In genomic region chr4:130181886-130182285, GRCm38 (mm10) we compare ENCODE assay signal across 16 mouse cellular contexts. TPM values are rescaled to one million over a fixed set of nuclear protein-coding genes. Genes with fewer than 3 reads are reported as not detected.
DNase-seq lines count a peak whose midpoint lies in the region; ATAC-seq lines count a peak whose summit lies in the region.
"Had no signal": no experiment of that assay in that cellular context is flagged by ENCODE, and none has a peak within 500 bp of the region (broad histone marks: within the 10 kb centered on the region; RNA-seq: fewer than 3 reads in every experiment).

No protein-coding gene starts in this region.

- ATAC-seq in heart, embryonic 11.5 days (replicated peaks; ENCODE audit: insufficient number of reproducible peaks, low FRiP score, low TSS enrichment): no peak
- ATAC-seq in heart, embryonic 16.5 days (replicated peaks; ENCODE audit: extremely low read depth, insufficient read depth, low FRiP score): peak; percentile 51
- no peak for ATAC-seq in megakaryocyte, adult 5-6 weeks (ENCODE audit: poor library complexity, severe bottlenecking)
- ATAC-seq: activated CD4-positive, CD25-positive, alpha-beta regulatory T cell, adult 4 months had no signal

- WGBS in heart, embryonic 11.5 days (ENCODE audit: insufficient replicate concordance): 34% methylated on average over 4 of the region's 4 CpGs
- 12% methylated on average over 4 of the region's 4 CpGs for WGBS in heart, embryonic 16.5 days
- WGBS in limb, embryonic 10.5 days: 83% methylated on average over 4 of the region's 4 CpGs

- no peak overlapping the region for H3K4me2 ChIP-seq in heart, embryonic 11.5 days
- H3K4me2 ChIP-seq in heart, embryonic 16.5 days (ENCODE audit: low read depth, low read length): no peak overlapping the region
- H3K4me2 ChIP-seq: limb, embryonic 15.5 days had no signal

- H3K9me3 ChIP-seq in heart, embryonic 11.5 days (replicated peaks; ENCODE audit: control insufficient read depth, low read length): no peaks in the 10 kb centered on the region
- H3K9me3 ChIP-seq in heart, embryonic 16.5 days (replicated peaks; ENCODE audit: control insufficient read depth, low read length): no peaks in the 10 kb centered on the region
- H3K9me3 ChIP-seq in limb, embryonic 10.5 days (replicated peaks): no peaks in the 10 kb centered on the region
- H3K9me3 ChIP-seq: limb, embryonic 15.5 days had no signal

- DNase-seq in heart, adult 18-20 months: peak; percentile 52 to 73
- DNase-seq in heart, adult 8-10 months (ENCODE audit: low spot score): peak; percentile 54
- no peak for DNase-seq in limb, embryonic 10.5 days (ENCODE audit: low spot score)
- DNase-seq in neural tube, embryonic 10.5 days (ENCODE audit: extremely low spot score, low spot score): no peak
- DNase-seq in ovary, postnatal 14 days (ENCODE audit: low spot score): no peak
- DNase-seq: cerebellum, adult 2 months; embryo, embryonic 11 days; right cerebral cortex, postnatal 25 days; thymus, postnatal 4 days had no signal

- no peaks in the 10 kb centered on the region for H3K36me3 ChIP-seq in heart, embryonic 11.5 days (ENCODE audit: control insufficient read depth, insufficient read depth, low read length)
- H3K36me3 ChIP-seq in heart, embryonic 16.5 days (ENCODE audit: control insufficient read depth, insufficient read depth): no peaks in the 10 kb centered on the region
- H3K36me3 ChIP-seq in limb, embryonic 10.5 days: no peaks in the 10 kb centered on the region
- H3K36me3 ChIP-seq: limb, embryonic 15.5 days had no signal

- H3K27me3 ChIP-seq in heart, embryonic 11.5 days (ENCODE audit: control insufficient read depth, insufficient read depth, low read length): peaks cover 8% of the 10 kb centered on the region
- no peaks in the 10 kb centered on the region for H3K27me3 ChIP-seq in heart, embryonic 16.5 days (ENCODE audit: control insufficient read depth, insufficient read depth, low read length)
- H3K27me3 ChIP-seq in limb, embryonic 10.5 days (ENCODE audit: low read depth, poor library complexity, severe bottlenecking): peaks cover 22% of the 10 kb centered on the region
- H3K27me3 ChIP-seq: limb, embryonic 15.5 days had no signal

- no peak overlapping the region for H3K4me3 ChIP-seq in heart, embryonic 11.5 days (ENCODE audit: low read depth, low read length)
- H3K4me3 ChIP-seq in heart, embryonic 16.5 days (ENCODE audit: low read length): no peak overlapping the region
- no peak overlapping the region for H3K4me3 ChIP-seq in limb, embryonic 10.5 days
- H3K4me3 ChIP-seq: limb, embryonic 15.5 days had no signal

- peaks cover 21% of the 10 kb centered on the region for H3K4me1 ChIP-seq in heart, embryonic 11.5 days (ENCODE audit: control insufficient read depth, insufficient read depth, low read length)
- peaks cover 19% of the 10 kb centered on the region for H3K4me1 ChIP-seq in heart, embryonic 16.5 days (ENCODE audit: control insufficient read depth, insufficient read depth, low read length)
- H3K4me1 ChIP-seq in limb, embryonic 10.5 days: peaks cover 7% of the 10 kb centered on the region; the same call in 1 of the 2 replicates

- no peak overlapping the region for H3K9ac ChIP-seq in heart, embryonic 11.5 days (ENCODE audit: low read depth, low read length)
- no peak overlapping the region for H3K9ac ChIP-seq in heart, embryonic 16.5 days (ENCODE audit: low read length)
- H3K9ac ChIP-seq: limb, embryonic 15.5 days had no signal

- H3K27ac ChIP-seq in heart, embryonic 11.5 days (ENCODE audit: low read depth, low read length): no peak overlapping the region
- peak overlapping the region; percentile 63 for H3K27ac ChIP-seq in heart, embryonic 16.5 days (ENCODE audit: low read length)
- H3K27ac ChIP-seq in limb, embryonic 10.5 days: peak overlapping the region; percentile 42; the same call in 1 of the 2 replicates
- H3K27ac ChIP-seq: limb, embryonic 15.5 days had no signal

RNA-seq across cellular contexts. Expression of gene Tinagl1, which starts 7.0 kb away (rescaled TPM):
- total RNA-seq in heart, adult 18-20 months (2021): 10 to 100 TPM; 55.7 to 66.1 TPM
- polyA plus RNA-seq in heart, embryonic 11.5 days (2014; fragmentation: Nextera tagmentation; extraction: Ambion mirVana): 31.0 and 33.9 TPM in 2 replicates
- 10 to 100 TPM; 44.8 to 57.2 (median 49.5) TPM for total RNA-seq in heart, adult 8-10 months (2022)
- polyA plus RNA-seq in heart, embryonic 16.5 days (2015; fragmentation: Nextera tagmentation; extraction: Ambion mirVana): 61.2 and 70.6 TPM in 2 replicates
- polyA plus RNA-seq in limb, embryonic 10.5 days (2016; fragmentation: Nextera tagmentation; extraction: Ambion mirVana): 8.0 and 8.1 TPM in 2 replicates
- total RNA-seq in megakaryocyte, adult 5-6 weeks (2015): 11.4 and 12.3 TPM in 2 replicates
- total RNA-seq in megakaryocyte, adult 5-6 weeks (2017): 8.3 and 13.7 TPM in 2 replicates
- polyA plus RNA-seq: activated CD4-positive, CD25-positive, alpha-beta regulatory T cell, adult 4 months had no signal

RNA-seq across cellular contexts. Expression of gene Gm853, which starts 40.3 kb away (rescaled TPM):
- not detected for total RNA-seq in heart, adult 18-20 months (2021)
- polyA plus RNA-seq in heart, embryonic 11.5 days (2014; fragmentation: Nextera tagmentation; extraction: Ambion mirVana): not detected in 2 replicates
- total RNA-seq in heart, adult 8-10 months (2022): not detected
- not detected in 2 replicates for polyA plus RNA-seq in heart, embryonic 16.5 days (2015; fragmentation: Nextera tagmentation; extraction: Ambion mirVana)
- polyA plus RNA-seq in limb, embryonic 10.5 days (2016; fragmentation: Nextera tagmentation; extraction: Ambion mirVana): not detected in 2 replicates
- total RNA-seq in megakaryocyte, adult 5-6 weeks (2015): not detected in 2 replicates
- not detected in 2 replicates for total RNA-seq in megakaryocyte, adult 5-6 weeks (2017)
- total RNA-seq: layer of hippocampus, postnatal 10 days had no signal
- polyA plus RNA-seq: activated CD4-positive, CD25-positive, alpha-beta regulatory T cell, adult 4 months; heart, embryonic 14.5 days; limb, embryonic 15.5 days had no signal

RNA-seq across cellular contexts. Expression of gene Hcrtr1, which starts 42.7 kb away (rescaled TPM):
- total RNA-seq in heart, adult 18-20 months (2021): not detected
- 0.07 and 0.20 TPM in 2 replicates for polyA plus RNA-seq in heart, embryonic 11.5 days (2014; fragmentation: Nextera tagmentation; extraction: Ambion mirVana)
- total RNA-seq in heart, adult 8-10 months (2022): not detected
- 0.19 TPM in 1 of 2 replicates, not detected in the other for polyA plus RNA-seq in heart, embryonic 16.5 days (2015; fragmentation: Nextera tagmentation; extraction: Ambion mirVana)
- 0.18 TPM in 1 of 2 replicates, not detected in the other for polyA plus RNA-seq in limb, embryonic 10.5 days (2016; fragmentation: Nextera tagmentation; extraction: Ambion mirVana)
- total RNA-seq in megakaryocyte, adult 5-6 weeks (2015): not detected in 2 replicates
- not detected in 2 replicates for total RNA-seq in megakaryocyte, adult 5-6 weeks (2017)
- polyA plus RNA-seq: activated CD4-positive, CD25-positive, alpha-beta regulatory T cell, adult 4 months had no signal

Comparison
In these comparisons a context has a peak if more than half of its experiments do, and no peak if none do; other contexts are left out.
1. DNase-seq: peak in heart, adult 18-20 months (2 of 2) and heart, adult 8-10 months (single experiment); none in limb, embryonic 10.5 days (single experiment), neural tube, embryonic 10.5 days (single experiment) and ovary, postnatal 14 days (single experiment).